Mouse (Mus musculus): ENCODE data around the gene Ankrd22.

- no peak for TF ChIP-seq CTCF (IDR thresholded peaks at IDR 0.05; ENCODE audit: low read depth)
- no peak for TF ChIP-seq EP300 (optimal IDR thresholded peaks at IDR 0.05)
Measured at GRCm38 (mm10) chr19:34100633-34101032, 65.2 kb downstream of the Ankrd22 start, which contains the start of gene Lipm.
